Mouse (Mus musculus): ENCODE data around the gene Gm44596.

The Gm44596 gene

DNA sequence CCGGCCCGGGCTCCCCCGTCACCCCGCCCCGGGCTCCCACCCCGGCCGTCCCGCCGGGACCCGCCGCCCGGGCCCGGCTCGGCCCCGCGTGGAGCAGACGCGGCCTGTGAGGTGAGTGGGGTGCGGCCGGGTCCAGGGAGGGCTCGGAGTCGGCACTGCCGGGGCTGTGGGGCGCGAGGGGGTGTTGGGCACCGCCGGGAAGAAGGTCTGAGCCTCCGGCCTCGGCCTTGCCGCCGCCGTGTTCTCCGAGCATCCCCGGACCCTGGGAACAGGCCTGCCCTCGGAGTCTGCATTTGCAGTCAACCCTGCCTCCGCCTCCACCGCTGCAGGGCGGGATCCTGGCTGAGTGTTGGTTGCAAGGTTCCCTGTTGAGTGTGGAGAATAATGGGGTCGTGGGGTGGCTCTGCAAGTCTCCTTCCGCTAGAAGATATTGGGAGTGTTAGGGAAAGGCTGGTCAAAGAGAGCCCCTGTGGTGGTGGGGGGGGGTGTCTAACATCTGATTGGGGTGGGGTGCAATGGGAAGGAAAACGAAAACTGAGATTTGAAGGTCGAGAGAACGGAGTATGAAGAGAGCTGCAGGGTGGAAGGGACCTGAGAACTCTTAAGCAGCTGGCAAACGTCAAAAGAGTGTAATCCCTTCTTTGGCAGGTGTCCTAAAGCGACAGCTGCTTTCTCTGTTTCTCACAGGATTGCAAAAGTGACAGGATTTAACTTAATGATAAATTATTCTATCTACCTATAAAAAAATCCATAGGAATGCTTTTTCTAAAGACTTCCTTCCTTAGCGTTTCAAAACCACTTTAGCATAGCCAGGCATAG lies 12.1 kb upstream of the Gm44596 start:
- no peak for TF ChIP-seq GATA4 (IDR thresholded peaks at IDR 0.05; ENCODE audit: insufficient replicate concordance, low read length)

DNA sequence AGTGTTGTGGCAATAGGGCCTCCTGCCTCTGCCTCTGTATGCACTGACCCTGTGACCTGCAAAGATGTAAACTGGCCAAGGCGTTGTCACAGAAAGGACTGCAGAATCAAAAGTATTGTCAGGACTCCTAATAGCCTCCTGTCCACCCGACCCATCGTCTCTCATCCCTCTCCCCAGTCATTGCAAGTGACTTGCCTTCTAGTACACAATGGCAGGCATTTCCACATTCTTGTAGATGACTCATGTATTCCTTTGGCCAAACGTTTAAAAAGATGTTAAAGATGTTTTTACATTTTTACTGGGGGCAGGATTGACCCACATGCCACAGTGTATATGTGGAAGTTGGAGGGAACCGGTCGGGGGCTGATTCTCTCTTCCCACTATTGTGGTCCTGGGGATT lies 10.6 kb upstream of the Gm44596 start:
- no peak for TF ChIP-seq GATA4 (IDR thresholded peaks at IDR 0.05; ENCODE audit: insufficient replicate concordance, low read length)

DNA sequence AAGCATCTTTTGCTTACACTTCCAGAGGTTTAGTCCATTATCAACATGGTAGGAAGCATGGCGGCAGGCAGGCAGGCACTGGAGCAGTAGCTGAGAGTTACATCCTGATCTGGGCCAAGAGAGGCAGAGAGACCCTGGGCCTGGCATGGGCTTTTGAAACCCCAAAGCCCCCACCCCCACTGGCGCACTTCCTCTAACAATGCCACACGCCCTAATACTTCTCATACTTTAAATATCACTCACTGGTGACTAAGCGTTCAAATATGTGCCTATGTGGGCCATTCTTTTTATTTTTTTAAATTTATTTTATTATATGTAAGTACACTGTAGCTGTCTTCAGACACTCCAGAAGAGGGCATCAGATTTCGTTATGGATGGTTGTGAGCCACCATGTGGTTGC lies 8.8 kb upstream of the Gm44596 start:
- TF ChIP-seq GATA4 (IDR thresholded peaks at IDR 0.05; ENCODE audit: insufficient replicate concordance, low read length), result no peak

DNA sequence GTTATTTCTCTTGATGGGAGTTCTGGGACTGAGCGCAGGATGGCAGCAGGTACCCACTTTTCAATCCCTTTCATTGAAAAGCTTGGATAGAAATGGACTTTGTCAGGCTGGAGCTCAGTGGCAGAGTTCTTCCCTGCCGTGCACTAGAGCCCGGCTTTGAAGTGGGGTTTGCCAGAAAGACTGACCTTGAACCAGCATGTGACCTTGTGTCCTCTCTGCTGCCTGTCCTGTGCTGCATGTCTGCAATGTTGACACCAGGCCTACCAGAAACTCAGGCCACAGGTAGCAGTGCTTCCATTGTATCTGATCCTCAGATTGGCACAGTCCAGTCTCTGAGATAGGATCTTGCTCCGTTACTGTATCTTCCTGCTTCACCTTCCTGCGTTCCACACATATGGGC lies 5.3 kb upstream of the Gm44596 start:
- no peak for TF ChIP-seq GATA4 (IDR thresholded peaks at IDR 0.05; ENCODE audit: insufficient replicate concordance, low read length)

DNA sequence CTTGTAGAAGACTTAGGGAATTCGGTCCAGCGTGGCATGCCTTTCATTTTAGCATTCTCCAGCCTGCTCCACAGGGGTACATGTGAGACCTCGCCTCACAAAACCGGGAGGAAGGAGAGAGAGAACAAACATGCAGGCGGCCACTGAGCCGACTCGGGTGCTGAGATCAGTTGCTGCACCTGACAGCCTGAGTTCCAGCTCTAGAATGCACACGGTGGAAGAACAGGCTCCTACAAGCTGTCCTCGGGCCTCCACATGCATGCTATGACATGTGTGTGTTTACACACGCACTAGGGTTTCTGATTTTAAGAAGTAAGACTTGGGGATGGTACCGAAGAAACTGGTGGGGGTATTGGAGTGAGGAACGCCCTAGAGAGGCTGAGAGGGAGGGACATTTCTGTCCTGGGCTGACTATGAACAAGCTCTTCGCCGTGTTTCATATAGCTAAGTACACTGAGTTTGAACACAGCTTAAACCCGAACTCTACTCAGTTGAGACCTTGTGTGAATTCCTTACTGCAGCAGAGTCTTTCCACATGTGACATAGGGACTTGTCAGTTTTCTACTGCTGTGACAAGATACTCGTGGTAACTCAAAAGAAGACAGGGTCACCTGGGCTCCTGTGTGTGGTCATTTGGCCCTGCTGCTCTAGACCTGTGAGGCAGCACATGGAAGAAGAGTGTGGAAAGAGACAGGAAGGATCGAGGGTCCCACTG lies 1.2 kb downstream of the Gm44596 start:
- no peak for TF ChIP-seq GATA4 (IDR thresholded peaks at IDR 0.05; ENCODE audit: insufficient replicate concordance, low read length)

DNA sequence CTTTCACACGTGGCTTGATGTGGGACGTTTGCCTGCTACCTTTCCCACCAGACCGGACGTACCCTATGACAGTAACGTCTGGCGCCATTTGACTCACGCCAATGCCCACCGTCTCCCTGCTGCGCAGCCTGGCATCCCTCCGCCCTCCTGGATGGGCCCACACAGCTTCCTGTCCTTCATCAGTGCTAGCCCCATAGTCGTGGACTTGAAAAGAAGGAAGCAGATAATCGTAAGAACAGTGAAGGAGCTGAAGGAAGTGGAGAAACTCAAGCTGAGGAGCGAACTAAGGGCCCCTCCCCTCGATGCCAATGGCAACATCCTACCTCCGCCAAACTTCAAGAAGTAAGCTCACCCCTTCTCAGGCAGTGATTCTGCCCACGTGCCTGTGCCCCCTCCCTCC lies 4.3 kb downstream of the Gm44596 start:
- no peak for TF ChIP-seq GATA4 (IDR thresholded peaks at IDR 0.05; ENCODE audit: insufficient replicate concordance, low read length)

DNA sequence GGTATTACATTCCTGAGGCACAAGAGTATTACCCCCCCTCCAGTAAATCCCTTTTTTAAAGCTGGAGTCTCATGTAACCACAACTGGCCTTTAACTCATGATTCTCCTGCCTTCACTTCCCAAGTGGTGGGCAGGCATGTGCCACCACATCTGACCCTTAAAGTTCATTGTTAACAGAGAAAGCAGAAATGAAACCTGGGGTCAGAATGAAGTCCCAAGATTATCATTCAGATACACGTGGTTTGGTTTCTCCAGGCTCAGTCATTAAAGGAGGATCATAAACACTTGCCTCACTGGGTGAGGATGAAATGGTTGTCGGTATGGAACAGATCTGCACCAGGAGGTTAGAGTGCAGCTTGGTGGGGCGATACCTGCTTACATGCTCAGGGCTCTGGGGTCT lies 6.0 kb downstream of the Gm44596 start:
- no peak for TF ChIP-seq GATA4 (IDR thresholded peaks at IDR 0.05; ENCODE audit: insufficient replicate concordance, low read length)

DNA sequence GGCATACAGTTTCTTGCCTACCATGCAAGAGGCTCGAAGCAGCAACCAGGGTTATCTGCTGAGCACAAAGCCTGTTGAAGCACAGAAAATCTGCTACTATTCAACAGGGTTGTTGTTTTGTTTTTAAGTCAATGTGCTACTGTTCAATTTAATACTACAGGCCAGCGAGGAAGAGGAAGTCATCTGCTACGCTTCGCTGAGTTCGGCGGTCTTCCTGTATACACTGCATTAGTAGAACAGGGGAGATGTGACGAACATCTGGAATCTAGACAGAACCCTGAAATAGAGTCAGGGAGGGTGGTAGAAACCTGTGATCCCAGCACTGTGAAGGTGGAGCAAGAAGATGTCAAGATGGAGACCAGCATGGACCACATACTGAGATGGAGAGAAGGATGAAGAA lies 8.4 kb downstream of the Gm44596 start:
- TF ChIP-seq GATA4 (IDR thresholded peaks at IDR 0.05; ENCODE audit: insufficient replicate concordance, low read length), result no peak

DNA sequence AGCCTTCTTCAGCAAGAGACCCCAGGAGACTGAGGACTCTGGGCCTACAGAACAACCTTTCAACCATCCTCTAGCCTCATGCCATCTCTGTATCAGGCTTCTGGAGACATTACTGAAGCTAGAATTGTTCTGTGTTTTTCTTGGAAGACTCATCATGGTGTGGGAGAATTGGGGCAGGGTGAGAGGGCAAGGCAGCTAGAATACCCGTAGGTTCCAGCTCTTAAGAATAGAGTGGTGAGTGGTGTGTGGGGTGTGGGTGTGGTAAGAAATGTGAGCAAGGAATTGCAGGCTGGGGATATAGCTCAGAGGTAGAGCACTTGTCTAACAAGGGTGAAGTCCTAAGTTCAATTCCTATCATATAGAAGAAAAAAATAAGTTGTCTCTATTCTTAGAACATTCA lies 9.7 kb downstream of the Gm44596 start:
- no peak for TF ChIP-seq GATA4 (IDR thresholded peaks at IDR 0.05; ENCODE audit: insufficient replicate concordance, low read length)

DNA sequence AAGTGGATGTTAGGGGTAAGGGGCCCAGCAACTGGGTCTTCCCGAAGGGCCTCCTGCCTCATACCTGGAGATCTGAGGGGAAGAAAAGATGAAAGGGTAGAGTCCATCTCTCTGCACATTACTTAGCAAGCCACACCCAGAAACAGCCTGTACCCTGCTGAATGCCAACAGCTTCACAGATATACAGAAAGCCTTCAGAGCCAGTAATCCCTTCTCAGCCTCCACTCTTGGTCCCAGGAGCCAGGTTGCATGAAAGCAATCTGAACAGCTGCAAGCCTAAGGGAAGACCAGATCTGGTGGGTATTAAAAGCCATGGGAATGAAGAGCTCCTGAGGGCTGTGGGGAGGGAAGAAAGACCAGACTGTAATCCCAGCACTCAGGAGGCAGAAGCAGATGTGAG lies 13.9 kb downstream of the Gm44596 start:
- TF ChIP-seq GATA4 (IDR thresholded peaks at IDR 0.05; ENCODE audit: insufficient replicate concordance, low read length), result no peak

DNA sequence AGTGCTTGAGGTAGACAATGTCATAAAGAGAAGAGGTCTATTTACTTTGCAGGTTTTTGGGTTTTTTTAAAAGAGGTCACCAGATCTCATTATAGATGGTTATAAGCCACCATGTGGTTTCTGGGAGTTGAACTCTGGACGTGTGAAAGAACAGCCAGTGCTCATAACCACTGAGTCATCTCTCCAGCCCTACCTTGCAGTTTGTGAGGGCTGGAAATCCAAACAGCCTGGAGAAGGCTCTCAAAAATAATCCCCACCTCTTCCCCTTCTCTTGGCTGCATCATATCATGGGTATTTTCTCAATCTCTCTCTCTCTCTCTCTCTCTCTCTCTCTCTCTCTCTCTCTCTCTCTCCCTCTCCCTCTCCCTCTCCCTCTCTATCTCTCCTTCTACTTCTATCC lies 15.4 kb downstream of the Gm44596 start:
- TF ChIP-seq GATA4 (IDR thresholded peaks at IDR 0.05; ENCODE audit: insufficient replicate concordance, low read length), result no peak

DNA sequence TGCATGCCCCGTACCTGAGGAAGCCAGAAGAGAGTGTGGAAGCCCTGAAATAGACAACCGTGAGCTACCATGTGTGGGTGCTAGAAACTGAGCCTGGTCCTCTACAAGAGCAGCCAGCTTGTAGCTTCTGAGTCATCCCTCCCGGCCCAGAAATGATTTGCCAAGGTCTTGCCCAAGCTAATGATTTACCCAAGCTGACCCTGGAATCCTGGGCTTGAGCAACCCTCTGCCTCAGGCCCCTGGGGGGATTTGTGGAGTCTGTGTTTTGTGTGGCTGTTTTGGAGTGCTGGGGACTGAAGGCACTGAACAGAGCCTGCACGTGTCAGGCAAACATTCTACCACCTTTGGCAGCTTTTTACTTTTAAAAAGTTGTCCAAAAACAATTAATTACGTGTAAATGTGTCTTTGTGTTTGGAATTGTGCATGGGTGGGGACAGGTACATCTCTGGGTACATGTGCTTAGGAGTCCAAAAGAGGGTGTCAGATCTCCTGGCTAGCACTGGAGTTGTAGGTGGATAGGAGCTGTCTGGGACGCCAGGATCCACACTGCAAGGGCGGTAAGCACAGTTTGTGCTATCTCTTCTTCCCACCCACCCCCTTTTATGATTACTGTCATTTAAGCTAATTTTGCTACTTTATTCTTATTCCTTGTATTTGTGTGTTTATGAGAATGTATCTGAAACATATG lies 22.4 kb downstream of the Gm44596 start:
- no peak for TF ChIP-seq GATA4 (IDR thresholded peaks at IDR 0.05; ENCODE audit: insufficient replicate concordance, low read length)

DNA sequence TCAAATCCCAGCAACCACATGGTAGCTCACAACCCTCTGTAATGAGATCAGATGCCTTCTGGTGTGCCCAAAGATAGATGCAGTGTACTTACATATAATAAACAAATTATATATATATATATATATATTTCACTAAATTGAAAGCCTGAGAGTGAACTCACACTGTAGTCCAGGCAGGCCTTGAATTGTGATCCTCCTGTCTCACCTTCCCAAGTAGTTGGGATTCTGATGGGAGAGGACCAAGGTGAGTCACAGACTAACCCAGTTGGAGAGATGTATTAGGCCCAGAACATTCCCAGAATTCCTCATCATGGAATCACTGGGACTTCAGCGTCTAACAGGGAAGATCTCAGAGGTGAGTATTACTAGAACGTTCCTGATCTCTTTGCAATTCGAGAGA lies 23.7 kb downstream of the Gm44596 start, which contains the start of gene Nrip2:
Nrip2 (plus strand) TSS at position 301 of the 400 bp plus-strand sequence.
- no peak for TF ChIP-seq GATA4 (IDR thresholded peaks at IDR 0.05; ENCODE audit: insufficient replicate concordance, low read length)

DNA sequence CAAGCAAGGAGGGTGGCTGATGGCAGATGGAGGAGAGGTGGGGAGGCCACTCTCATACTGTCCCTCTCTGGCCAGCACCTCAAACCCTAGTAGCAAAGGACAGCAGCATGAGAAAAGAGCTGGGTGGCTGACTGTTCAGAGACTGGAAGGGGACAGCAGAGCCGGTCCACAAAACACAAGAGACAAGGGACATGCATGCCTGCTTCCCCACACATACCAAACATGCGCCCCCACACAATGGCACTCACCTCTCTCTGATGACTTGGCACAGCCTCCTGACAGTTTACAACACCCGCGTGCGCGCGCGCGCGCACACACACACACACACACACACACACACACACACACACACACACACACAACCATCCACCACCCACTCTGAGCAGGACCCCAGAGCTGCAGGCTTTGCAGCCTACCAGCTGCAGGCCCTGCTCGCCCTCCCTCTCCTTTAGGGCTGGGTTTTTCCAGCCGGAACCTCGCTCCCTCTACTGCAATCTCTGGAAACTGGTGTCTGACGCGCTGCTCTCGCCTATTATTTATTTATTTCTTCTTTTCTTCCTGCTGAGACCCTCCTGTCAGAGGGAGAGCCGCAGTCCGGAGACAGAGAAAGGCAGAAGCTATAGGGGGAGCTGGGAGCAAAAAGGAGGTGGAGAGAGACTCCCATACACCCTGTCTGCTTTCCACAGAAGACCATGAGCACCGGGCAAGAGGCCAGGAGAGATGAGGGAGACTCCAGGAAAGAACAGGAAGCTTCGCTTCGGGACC lies 24.3 kb downstream of the Gm44596 start:
- TF ChIP-seq GATA4 (IDR thresholded peaks at IDR 0.05; ENCODE audit: insufficient replicate concordance, low read length), result no peak

DNA sequence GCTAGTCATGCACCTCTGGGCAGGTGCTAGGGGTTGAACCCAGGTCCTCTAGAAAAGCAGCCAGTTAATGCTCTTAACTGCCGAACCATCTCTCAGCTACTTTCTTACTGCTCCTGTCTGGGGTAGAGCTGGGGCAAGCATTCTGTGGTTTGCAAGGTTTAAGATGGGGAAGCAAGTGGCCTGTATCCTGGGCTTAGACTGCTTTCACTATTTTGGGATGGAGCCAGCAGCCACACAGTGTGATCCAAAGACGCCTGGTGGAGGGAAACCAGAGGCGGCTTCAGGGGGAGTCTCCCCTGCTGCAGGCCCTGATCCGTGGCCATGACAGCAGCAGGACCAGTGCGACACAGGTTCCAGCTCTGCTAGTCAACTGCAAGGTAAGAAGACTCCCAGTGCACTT lies 29.4 kb downstream of the Gm44596 start:
- TF ChIP-seq GATA4 (IDR thresholded peaks at IDR 0.05; ENCODE audit: insufficient replicate concordance, low read length), result no peak
